Comparison of ENCODE assay signal across 1 mouse cellular context in the genomic region with DNA sequence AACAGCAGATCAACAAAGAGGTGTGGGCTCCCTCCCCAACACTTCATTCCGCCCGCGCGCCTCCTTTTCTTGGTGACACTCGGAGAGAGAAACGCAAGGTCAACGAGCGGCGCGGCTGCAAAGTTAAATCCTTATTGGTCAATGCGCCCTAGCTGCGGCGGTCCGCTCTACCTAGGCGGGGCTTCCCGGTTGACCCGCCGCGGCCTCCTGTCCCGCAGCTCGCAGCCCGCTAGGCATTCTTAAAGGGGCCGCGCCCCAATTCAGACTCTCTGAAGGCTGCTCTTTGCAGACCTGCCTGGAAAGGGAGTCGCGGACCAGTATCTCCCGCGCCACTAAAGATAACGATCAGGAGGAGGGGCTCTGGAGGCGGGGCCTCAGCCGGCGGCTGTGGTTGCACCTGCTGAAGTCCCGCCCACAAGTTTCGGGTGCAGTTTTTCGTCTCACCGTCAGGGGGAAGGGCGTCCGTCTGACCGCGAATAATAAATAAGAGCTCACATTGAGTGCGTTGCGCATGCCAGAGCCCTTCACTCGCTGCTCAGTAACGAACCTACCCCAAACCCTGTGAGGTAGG.
TF ChIP-seq lines count a peak whose summit lies in the region.

No protein-coding gene starts in this region.

TF ChIP-seq in MEL, 35 proteins besides CTCF, POLR2A, EP300 and RAD21:
- TF ChIP-seq ZC3H11A (IDR thresholded peaks at IDR 0.05; ENCODE audit: low read depth, low read length) (peak; percentile 44), MAZ (IDR thresholded peaks at IDR 0.05; ENCODE audit: low read depth, low read length) (no peak; the same call in 1 of the 2 replicates), BHLHE40 (IDR thresholded peaks at IDR 0.05; ENCODE audit: borderline replicate concordance, low read depth, low read length) (no peak), SIN3A (IDR thresholded peaks at IDR 0.05; ENCODE audit: low read length) (peak; percentile 89), MXI1 (IDR thresholded peaks at IDR 0.05; ENCODE audit: low read depth, low read length) (peak; percentile 28; the same call in 1 of the 2 replicates), HCFC1 (IDR thresholded peaks at IDR 0.05; ENCODE audit: low read depth, low read length) (peak; percentile 72), NRF1 (IDR thresholded peaks at IDR 0.05; ENCODE audit: insufficient read depth, low read depth, low read length, poor library complexity, severe bottlenecking) (peak; percentile 80), CHD2 (IDR thresholded peaks at IDR 0.05; ENCODE audit: low read length) (no peak), MYB (IDR thresholded peaks at IDR 0.05; ENCODE audit: low read depth, low read length) (no peak), TBP (IDR thresholded peaks at IDR 0.05; ENCODE audit: low read depth, low read length) (0 out of 2 replicates have a peak, but pooled peaks have one; percentile 17), TCF12 (IDR thresholded peaks at IDR 0.05; ENCODE audit: low read depth, low read length) (no peak), CHD1 (IDR thresholded peaks at IDR 0.05; ENCODE audit: low read depth, low read length) (0 out of 2 replicates have a peak, but pooled peaks have one; percentile 3), SMC3 (IDR thresholded peaks at IDR 0.05; ENCODE audit: low read depth, low read length) (peak; percentile 69), GATA1 (IDR thresholded peaks at IDR 0.05; ENCODE audit: low read depth, low read length) (peak; percentile 89), USF2 (IDR thresholded peaks at IDR 0.05; ENCODE audit: borderline replicate concordance in 1 of 2, insufficient read depth in 1 of 2, low read depth in 1 of 2, low read length in 2 of 2) (no peak)
